Mouse (Mus musculus): Measurements from ENCODE around the gene Kcnk3. TPM values are rescaled to one million over a fixed set of nuclear protein-coding genes. Genes with fewer than 3 reads are reported as not detected.

The Kcnk3 gene
- polyA plus RNA-seq, 1 experiment from 2014 or later = 12.9 TPM

DNA sequence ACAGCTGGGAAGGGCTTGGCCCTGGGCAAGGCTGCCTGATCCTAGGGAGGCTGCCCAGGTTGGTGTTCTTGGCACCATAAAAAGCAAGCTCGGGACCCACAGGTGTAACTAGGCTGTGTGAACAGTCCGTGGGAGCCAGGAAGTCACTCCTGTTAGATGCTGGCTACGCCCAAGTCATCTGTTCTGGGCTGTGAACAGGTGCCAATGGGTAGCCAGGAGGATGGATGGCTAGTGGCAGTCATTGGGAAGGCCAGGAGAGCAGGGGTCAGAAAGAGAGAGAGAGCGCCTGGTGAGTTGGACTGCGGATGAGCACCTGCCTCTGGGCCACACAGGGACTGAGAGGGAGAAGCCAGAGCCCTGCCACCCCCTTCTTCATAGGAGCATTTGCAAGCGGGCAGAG, 17.7 kb downstream of the Kcnk3 start:
- 88% methylated on average over 6 of the region's 6 CpGs for WGBS
- H3K9me3 ChIP-seq (ENCODE audit: control insufficient read depth, low read length) = no peaks in the 10 kb centered on the region
- no peak overlapping the region for H3K9ac ChIP-seq (replicated peaks; ENCODE audit: low read depth, low read length)
- no peak overlapping the region for H3K4me3 ChIP-seq (ENCODE audit: low read depth, low read length)
- no peaks in the 10 kb centered on the region for H3K27me3 ChIP-seq (ENCODE audit: control insufficient read depth, insufficient read depth, low read length)
- H3K36me3 ChIP-seq (ENCODE audit: control insufficient read depth, insufficient read depth, low read length) = no peaks in the 10 kb centered on the region
- no peak for ATAC-seq (ENCODE audit: low read depth)
- no peaks in the 10 kb centered on the region for H3K4me1 ChIP-seq (ENCODE audit: control insufficient read depth, insufficient read depth, low read length)
- no peak overlapping the region for H3K4me2 ChIP-seq (ENCODE audit: low read depth, low read length)
- H3K27ac ChIP-seq (ENCODE audit: low read depth, low read length) = no peak overlapping the region

DNA sequence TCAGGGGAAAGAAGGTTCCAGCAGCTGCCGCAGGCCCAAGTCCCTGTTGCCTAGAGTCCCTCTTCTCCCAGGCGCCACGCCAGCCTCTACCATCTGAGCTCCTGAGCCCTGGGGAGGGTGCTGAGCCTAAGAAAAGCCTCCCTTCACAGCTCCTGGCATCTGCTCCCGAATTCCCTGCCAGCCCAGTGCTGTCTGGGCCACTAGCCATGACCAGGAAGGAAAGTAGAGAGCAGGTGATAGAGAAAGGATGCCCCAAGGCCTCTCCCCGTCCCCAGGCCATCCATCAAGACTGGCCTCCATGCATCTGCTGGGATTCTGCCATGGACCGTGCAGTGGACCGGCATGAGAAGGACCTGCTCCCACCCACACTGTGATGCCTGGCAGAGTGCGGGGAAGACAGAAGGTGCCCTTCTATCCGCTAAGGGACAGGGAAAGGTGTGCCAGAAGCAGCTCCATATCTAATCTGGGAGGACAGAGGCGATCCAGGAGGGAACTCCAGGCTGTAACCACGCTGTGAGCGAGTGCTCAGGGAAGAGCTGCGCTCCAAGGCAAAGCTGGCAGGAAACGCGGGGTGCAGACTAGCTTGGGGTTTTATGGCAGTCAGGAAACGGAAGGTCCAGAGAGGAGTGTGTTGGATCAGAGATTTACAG, 18.6 kb downstream of the Kcnk3 start:
- peak; percentile 52; the same call in 1 of the 2 replicates for ATAC-seq (ENCODE audit: low read depth)
- H3K9ac ChIP-seq (replicated peaks; ENCODE audit: low read depth, low read length) = 0 out of 2 replicates have a peak overlapping the region, but pooled peaks have one; percentile 3
- H3K4me1 ChIP-seq (ENCODE audit: control insufficient read depth, insufficient read depth, low read length) = no peaks in the 10 kb centered on the region
- H3K4me3 ChIP-seq (ENCODE audit: low read depth, low read length) = no peak overlapping the region
- WGBS = 48% methylated on average over 16 of the region's 16 CpGs
- H3K27ac ChIP-seq (ENCODE audit: low read depth, low read length) = no peak overlapping the region; the same call in 1 of the 2 replicates
- H3K27me3 ChIP-seq (ENCODE audit: control insufficient read depth, insufficient read depth, low read length) = no peaks in the 10 kb centered on the region
- no peaks in the 10 kb centered on the region for H3K9me3 ChIP-seq (ENCODE audit: control insufficient read depth, low read length)
- no peak overlapping the region for H3K4me2 ChIP-seq (ENCODE audit: low read depth, low read length)
- no peaks in the 10 kb centered on the region for H3K36me3 ChIP-seq (ENCODE audit: control insufficient read depth, insufficient read depth, low read length)

DNA sequence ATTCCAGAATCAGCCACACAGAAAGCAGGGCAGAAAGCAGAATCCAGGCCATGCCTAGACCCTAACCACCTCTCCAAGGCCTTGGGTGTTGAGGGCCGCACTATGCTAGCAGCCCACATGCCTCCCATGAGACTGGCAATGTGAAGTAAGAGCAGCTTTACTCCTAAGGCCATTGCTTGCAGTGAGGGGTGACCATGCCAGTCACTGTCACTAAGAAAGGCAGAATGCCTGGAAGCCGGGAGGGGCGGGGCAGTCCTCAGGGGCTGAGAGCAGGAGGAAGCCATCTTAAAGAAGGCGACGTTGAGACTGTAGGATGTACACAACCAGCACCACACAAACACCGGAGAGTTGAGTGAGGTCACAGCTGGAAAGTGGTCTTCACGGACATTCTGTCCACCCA, 21.1 kb downstream of the Kcnk3 start:
- WGBS = 91% methylated on average over 7 of the region's 7 CpGs
- Histone ChIP-seq H3K9me3 (ENCODE audit: control insufficient read depth, low read length) (no peaks in the 10 kb centered on the region), H3K36me3 (ENCODE audit: control insufficient read depth, insufficient read depth, low read length) (no peaks in the 10 kb centered on the region), H3K4me1 (ENCODE audit: control insufficient read depth, insufficient read depth, low read length) (no peaks in the 10 kb centered on the region), H3K4me3 (ENCODE audit: low read depth, low read length) (no peak overlapping the region), H3K4me2 (ENCODE audit: low read depth, low read length) (no peak overlapping the region), H3K9ac (replicated peaks; ENCODE audit: low read depth, low read length) (no peak overlapping the region), H3K27ac (ENCODE audit: low read depth, low read length) (no peak overlapping the region), H3K27me3 (ENCODE audit: control insufficient read depth, insufficient read depth, low read length) (no peaks in the 10 kb centered on the region)
- no peak for ATAC-seq (ENCODE audit: low read depth)

DNA sequence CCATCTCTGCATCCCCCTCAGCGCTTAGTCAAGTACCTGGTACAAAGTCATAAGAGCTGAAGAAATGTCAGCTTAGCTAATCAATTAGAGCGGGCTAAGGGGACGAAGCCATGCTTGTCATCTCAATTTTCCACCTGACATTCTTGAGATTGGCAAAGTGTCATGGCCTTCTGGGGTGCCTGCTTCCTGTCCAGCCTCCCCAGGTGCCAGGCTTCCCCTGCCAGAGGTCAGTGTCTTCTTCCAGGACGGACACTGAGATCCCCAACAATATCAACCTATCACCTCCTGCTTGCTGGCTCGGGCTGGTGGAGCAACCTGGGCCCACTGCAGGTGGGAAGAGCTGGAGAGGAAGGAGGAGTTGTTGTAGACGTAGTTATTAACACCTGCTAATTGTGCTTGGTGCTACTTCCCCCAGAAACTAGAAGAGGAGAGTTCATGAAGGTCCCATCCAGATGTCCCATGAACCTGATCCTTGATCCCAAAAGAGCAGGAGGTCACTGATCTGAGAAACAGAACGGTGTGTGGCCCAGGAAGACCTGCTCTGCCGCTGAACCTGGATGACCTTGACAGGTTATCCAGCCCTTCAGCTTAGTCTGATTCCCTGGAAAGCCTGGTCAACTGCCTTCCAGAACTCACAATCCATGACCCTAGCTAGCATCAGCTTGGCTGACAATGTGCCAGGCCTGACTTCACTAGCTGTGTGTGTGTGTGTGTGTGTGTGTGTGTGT, 22.1 kb downstream of the Kcnk3 start:
- Histone ChIP-seq H3K4me1 (ENCODE audit: control insufficient read depth, insufficient read depth, low read length) (no peaks in the 10 kb centered on the region), H3K36me3 (ENCODE audit: control insufficient read depth, insufficient read depth, low read length) (no peaks in the 10 kb centered on the region), H3K27me3 (ENCODE audit: control insufficient read depth, insufficient read depth, low read length) (no peaks in the 10 kb centered on the region), H3K9me3 (ENCODE audit: control insufficient read depth, low read length) (no peaks in the 10 kb centered on the region), H3K4me3 (ENCODE audit: low read depth, low read length) (no peak overlapping the region), H3K27ac (ENCODE audit: low read depth, low read length) (no peak overlapping the region), H3K9ac (replicated peaks; ENCODE audit: low read depth, low read length) (no peak overlapping the region), H3K4me2 (ENCODE audit: low read depth, low read length) (no peak overlapping the region)
- 87% methylated on average over 8 of the region's 8 CpGs for WGBS
- ATAC-seq (ENCODE audit: low read depth) = no peak

DNA sequence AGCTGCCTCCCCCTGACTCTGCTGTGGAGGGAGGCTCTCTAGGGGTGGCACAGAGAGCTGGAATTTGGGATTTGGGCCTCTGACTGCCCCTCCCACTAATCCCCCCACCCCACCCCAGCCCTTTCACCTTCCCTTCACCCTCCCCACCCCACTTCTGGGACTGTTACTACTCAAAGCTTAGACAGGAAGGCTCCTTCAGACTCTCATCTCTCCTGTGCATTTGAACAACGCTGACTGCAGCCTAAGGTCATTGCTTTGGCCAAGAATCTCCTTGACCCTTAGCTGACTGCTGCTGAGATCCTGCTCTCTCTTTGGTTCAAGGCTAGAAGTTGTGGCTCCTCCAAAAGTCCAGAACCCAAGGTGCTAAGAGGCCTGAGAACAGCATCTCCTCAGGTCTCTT, 23.1 kb downstream of the Kcnk3 start:
- Histone ChIP-seq H3K27me3 (ENCODE audit: control insufficient read depth, insufficient read depth, low read length) (no peaks in the 10 kb centered on the region), H3K9me3 (ENCODE audit: control insufficient read depth, low read length) (no peaks in the 10 kb centered on the region), H3K9ac (replicated peaks; ENCODE audit: low read depth, low read length) (no peak overlapping the region), H3K27ac (ENCODE audit: low read depth, low read length) (no peak overlapping the region), H3K4me3 (ENCODE audit: low read depth, low read length) (no peak overlapping the region), H3K4me1 (ENCODE audit: control insufficient read depth, insufficient read depth, low read length) (no peaks in the 10 kb centered on the region), H3K4me2 (ENCODE audit: low read depth, low read length) (no peak overlapping the region), H3K36me3 (ENCODE audit: control insufficient read depth, insufficient read depth, low read length) (no peaks in the 10 kb centered on the region)
- WGBS = 78% methylated on average over 1 of the region's 1 CpGs
- ATAC-seq (ENCODE audit: low read depth) = no peak

DNA sequence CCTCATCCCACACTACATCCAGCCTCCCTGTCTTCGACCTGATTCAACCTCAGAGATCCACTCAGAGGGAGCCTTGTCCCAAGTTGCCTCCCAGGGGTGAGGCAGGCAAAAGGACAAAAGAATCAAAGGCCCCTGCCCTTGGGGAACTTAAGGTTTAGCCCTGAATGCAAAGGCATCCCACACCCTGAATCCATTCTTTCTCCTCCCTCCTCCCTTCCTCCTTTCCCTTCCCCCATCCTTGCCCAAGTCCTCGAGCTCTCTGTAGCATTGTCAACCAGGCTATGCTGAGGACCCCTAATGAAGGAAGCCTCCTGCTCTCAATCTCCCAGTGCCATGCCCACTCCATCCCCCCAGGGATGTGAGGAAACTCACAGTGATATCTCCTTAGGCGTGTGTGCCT, 23.7 kb downstream of the Kcnk3 start:
- H3K27ac ChIP-seq (ENCODE audit: low read depth, low read length) = no peak overlapping the region
- no peak overlapping the region for H3K9ac ChIP-seq (replicated peaks; ENCODE audit: low read depth, low read length)
- H3K4me3 ChIP-seq (ENCODE audit: low read depth, low read length) = no peak overlapping the region
- WGBS = 42% methylated on average over 3 of the region's 3 CpGs
- H3K4me2 ChIP-seq (ENCODE audit: low read depth, low read length) = no peak overlapping the region
- H3K9me3 ChIP-seq (ENCODE audit: control insufficient read depth, low read length) = no peaks in the 10 kb centered on the region
- H3K27me3 ChIP-seq (ENCODE audit: control insufficient read depth, insufficient read depth, low read length) = no peaks in the 10 kb centered on the region
- H3K4me1 ChIP-seq (ENCODE audit: control insufficient read depth, insufficient read depth, low read length) = no peaks in the 10 kb centered on the region
- H3K36me3 ChIP-seq (ENCODE audit: control insufficient read depth, insufficient read depth, low read length) = no peaks in the 10 kb centered on the region
- no peak for ATAC-seq (ENCODE audit: low read depth)

DNA sequence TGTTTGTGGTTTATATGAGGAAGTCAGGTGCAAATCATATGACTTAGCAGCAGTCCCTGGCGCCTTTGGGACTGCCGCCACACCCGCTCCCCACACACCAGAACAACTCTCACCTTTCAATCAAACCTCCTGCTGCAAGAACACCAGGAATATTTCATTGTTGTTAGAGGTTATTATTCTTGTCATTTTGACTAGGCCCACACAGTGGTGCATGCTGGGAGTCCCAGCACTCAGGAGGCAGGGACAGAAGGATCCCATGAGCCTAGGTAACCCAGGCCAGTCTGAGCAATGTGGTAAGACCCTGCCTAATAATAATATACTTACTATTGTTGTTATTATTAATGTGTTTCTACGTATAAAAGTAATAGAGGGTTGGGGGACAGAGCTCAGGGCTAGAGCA, 24.6 kb downstream of the Kcnk3 start:
- Histone ChIP-seq H3K9me3 (ENCODE audit: control insufficient read depth, low read length) (no peaks in the 10 kb centered on the region), H3K36me3 (ENCODE audit: control insufficient read depth, insufficient read depth, low read length) (no peaks in the 10 kb centered on the region), H3K27ac (ENCODE audit: low read depth, low read length) (no peak overlapping the region), H3K4me2 (ENCODE audit: low read depth, low read length) (no peak overlapping the region), H3K4me1 (ENCODE audit: control insufficient read depth, insufficient read depth, low read length) (no peaks in the 10 kb centered on the region), H3K27me3 (ENCODE audit: control insufficient read depth, insufficient read depth, low read length) (no peaks in the 10 kb centered on the region), H3K9ac (replicated peaks; ENCODE audit: low read depth, low read length) (no peak overlapping the region), H3K4me3 (ENCODE audit: low read depth, low read length) (no peak overlapping the region)
- no peak for ATAC-seq (ENCODE audit: low read depth)
- WGBS = 94% methylated on average over 4 of the region's 4 CpGs

DNA sequence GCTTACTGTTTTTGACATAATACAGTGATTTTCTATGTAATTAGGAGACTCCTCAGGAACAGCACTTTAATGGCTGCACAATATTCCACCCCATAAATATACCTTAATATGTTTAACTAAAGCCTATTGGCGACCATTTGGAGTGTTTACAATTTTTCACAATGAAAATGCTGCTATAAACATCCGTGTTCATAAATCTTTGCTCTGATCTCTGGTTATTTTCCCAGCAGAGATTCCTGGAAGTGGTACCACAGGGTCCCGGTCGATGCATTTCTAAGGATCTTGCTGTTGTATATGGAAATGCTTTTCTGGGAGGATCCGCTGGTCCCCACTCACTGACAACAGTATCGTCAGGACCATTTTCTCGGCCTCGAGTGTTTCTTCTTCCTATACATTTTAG, 25.3 kb downstream of the Kcnk3 start:
- H3K27ac ChIP-seq (ENCODE audit: low read depth, low read length) = no peak overlapping the region
- ATAC-seq (ENCODE audit: low read depth) = no peak
- WGBS = 78% methylated on average over 8 of the region's 8 CpGs

DNA sequence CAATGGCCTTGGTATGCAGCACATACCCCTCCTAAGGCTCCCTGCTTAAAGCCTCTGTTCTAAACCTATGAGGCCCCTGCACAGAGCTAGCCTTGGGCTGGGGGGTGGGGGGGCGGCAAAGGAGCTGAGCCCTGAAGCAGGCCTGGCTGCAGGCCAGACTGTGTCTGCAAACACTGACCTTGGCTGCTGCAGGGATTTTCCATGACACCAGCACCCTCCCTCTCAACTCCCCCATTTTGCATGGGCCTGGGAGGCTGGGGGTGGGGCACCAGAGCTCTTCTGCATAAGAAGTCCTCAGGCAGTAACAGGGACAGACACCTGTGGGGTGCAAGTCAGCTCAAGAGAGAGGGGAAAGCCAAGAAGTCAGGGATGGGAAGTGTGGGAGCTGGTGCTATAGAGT, 26.3 kb downstream of the Kcnk3 start:
- no peak overlapping the region for H3K9ac ChIP-seq (replicated peaks; ENCODE audit: low read depth, low read length)
- no peak overlapping the region for H3K4me3 ChIP-seq (ENCODE audit: low read depth, low read length)
- no peaks in the 10 kb centered on the region for H3K36me3 ChIP-seq (ENCODE audit: control insufficient read depth, insufficient read depth, low read length)
- H3K27ac ChIP-seq (ENCODE audit: low read depth, low read length) = no peak overlapping the region
- 25% methylated on average over 1 of the region's 1 CpGs for WGBS
- ATAC-seq (ENCODE audit: low read depth) = peak; percentile 19; the same call in 1 of the 2 replicates
- no peak overlapping the region for H3K4me2 ChIP-seq (ENCODE audit: low read depth, low read length)
- H3K4me1 ChIP-seq (ENCODE audit: control insufficient read depth, insufficient read depth, low read length) = no peaks in the 10 kb centered on the region
- no peaks in the 10 kb centered on the region for H3K27me3 ChIP-seq (ENCODE audit: control insufficient read depth, insufficient read depth, low read length)
- no peaks in the 10 kb centered on the region for H3K9me3 ChIP-seq (ENCODE audit: control insufficient read depth, low read length)

More for the DNA sequence above, 25.3 kb downstream of the Kcnk3 start:
- Histone ChIP-seq H3K36me3 (ENCODE audit: control insufficient read depth, insufficient read depth, low read length) (no peaks in the 10 kb centered on the region), H3K4me2 (ENCODE audit: low read depth, low read length) (no peak overlapping the region), H3K27me3 (ENCODE audit: control insufficient read depth, insufficient read depth, low read length) (no peaks in the 10 kb centered on the region), H3K4me1 (ENCODE audit: control insufficient read depth, insufficient read depth, low read length) (no peaks in the 10 kb centered on the region), H3K9me3 (ENCODE audit: control insufficient read depth, low read length) (no peaks in the 10 kb centered on the region), H3K9ac (replicated peaks; ENCODE audit: low read depth, low read length) (no peak overlapping the region), H3K4me3 (ENCODE audit: low read depth, low read length) (no peak overlapping the region)
